Mouse (Mus musculus): Measurements from ENCODE around the gene Pax4. TPM values are rescaled to one million over a fixed set of nuclear protein-coding genes. Genes with fewer than 3 reads are reported as not detected.

The Pax4 gene
- polyA plus RNA-seq, 1 experiment = not detected

DNA sequence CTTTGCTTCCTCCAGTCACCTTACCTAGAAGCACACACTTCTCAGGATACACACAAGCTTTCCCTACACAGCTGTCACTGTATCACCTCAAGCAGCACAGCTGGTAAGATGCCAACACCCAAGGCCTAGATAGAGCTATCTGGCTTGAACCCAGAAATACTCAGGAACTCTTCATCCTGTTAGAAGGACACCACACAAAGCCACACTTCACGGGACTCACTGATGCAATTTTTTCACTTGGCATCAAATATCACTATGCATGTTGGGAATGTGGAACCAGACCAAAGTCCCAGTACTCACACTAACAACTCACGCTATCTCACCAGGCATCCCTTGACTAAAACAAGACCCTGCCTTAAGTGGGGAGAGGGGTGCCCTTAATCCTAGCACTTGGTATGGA is 29.5 kb downstream of the Pax4 start:
- H3K27me3 ChIP-seq (ENCODE audit: control insufficient read depth, insufficient read depth, low read length) = no peaks in the 10 kb centered on the region
- H3K4me1 ChIP-seq (ENCODE audit: control insufficient read depth, insufficient read depth, low read length) = peaks cover 20% of the 10 kb centered on the region
- peak overlapping the region; percentile 92 for H3K4me3 ChIP-seq (ENCODE audit: control insufficient read depth, low read depth, low read length)
- no peak for TF ChIP-seq CTCF (IDR thresholded peaks at IDR 0.05; ENCODE audit: control insufficient read depth, insufficient read depth, insufficient replicate concordance, low read depth, low read length)
- TF ChIP-seq POLR2A (IDR thresholded peaks at IDR 0.05; ENCODE audit: control insufficient read depth, low read depth, low read length) = no peak
- no peak overlapping the region; the same call in 1 of the 2 replicates for H3K27ac ChIP-seq (ENCODE audit: control insufficient read depth, insufficient read depth, low read depth, low read length)
- peaks cover 1% of the 10 kb centered on the region; the same call in 1 of the 2 replicates for H3K36me3 ChIP-seq (ENCODE audit: control insufficient read depth, insufficient read depth, low read length)

DNA sequence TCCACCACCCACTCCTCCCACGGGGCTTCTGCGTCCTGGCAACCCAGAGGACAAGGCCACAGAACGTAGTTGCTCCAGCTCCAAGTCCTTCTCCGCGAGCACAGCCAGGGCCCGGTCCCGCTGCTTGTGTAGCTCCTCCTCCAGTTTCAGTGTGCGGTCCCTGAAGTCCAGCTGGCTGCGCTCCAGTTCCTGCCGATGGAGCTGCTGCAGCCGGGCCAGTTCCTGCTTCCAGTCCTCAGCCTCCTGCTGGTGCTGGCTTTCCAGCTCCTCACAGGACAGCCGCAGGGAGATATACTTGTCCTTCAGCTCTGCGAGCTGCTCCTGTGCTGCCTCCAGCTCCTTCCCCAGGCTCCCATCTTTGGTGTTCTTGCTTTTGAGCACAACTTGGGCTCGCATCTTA is 30.7 kb downstream of the Pax4 start:
- TF ChIP-seq CTCF (IDR thresholded peaks at IDR 0.05; ENCODE audit: control insufficient read depth, insufficient read depth, insufficient replicate concordance, low read depth, low read length) (no peak), POLR2A (IDR thresholded peaks at IDR 0.05; ENCODE audit: control insufficient read depth, low read depth, low read length) (no peak)
- Histone ChIP-seq H3K4me3 (ENCODE audit: control insufficient read depth, low read depth, low read length) (peak overlapping the region; percentile 0), H3K36me3 (ENCODE audit: control insufficient read depth, insufficient read depth, low read length) (peaks cover 1% of the 10 kb centered on the region; the same call in 1 of the 2 replicates), H3K27me3 (ENCODE audit: control insufficient read depth, insufficient read depth, low read length) (no peaks in the 10 kb centered on the region), H3K27ac (ENCODE audit: control insufficient read depth, insufficient read depth, low read depth, low read length) (no peak overlapping the region), H3K4me1 (ENCODE audit: control insufficient read depth, insufficient read depth, low read length) (peaks cover 20% of the 10 kb centered on the region)

DNA sequence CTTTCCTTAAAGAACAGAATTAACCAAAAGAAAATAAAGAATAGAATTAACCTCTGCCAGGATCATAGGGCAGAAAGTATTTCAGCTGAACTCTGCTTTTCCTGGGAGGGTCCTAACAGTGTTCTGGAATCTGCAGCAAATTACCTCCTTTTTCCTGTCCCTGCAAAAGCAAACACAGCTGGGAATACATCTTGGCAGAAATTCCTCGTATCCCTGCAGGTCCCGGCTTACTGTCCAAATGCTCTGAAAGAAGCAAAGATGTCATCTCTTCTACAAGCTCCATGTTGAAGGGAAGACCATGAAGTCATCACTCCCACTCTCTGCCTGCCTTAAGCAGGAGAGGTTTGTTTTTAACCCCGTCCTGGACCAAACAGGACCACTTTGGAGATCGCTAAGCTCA is 32.2 kb downstream of the Pax4 start:
- Histone ChIP-seq H3K27me3 (ENCODE audit: control insufficient read depth, insufficient read depth, low read length) (no peaks in the 10 kb centered on the region), H3K36me3 (ENCODE audit: control insufficient read depth, insufficient read depth, low read length) (peaks cover 1% of the 10 kb centered on the region; the same call in 1 of the 2 replicates), H3K4me3 (ENCODE audit: control insufficient read depth, low read depth, low read length) (no peak overlapping the region), H3K4me1 (ENCODE audit: control insufficient read depth, insufficient read depth, low read length) (peaks cover 17% of the 10 kb centered on the region), H3K27ac (ENCODE audit: control insufficient read depth, insufficient read depth, low read depth, low read length) (no peak overlapping the region)
- TF ChIP-seq POLR2A (IDR thresholded peaks at IDR 0.05; ENCODE audit: control insufficient read depth, low read depth, low read length) (no peak), CTCF (IDR thresholded peaks at IDR 0.05; ENCODE audit: control insufficient read depth, insufficient read depth, insufficient replicate concordance, low read depth, low read length) (no peak)

DNA sequence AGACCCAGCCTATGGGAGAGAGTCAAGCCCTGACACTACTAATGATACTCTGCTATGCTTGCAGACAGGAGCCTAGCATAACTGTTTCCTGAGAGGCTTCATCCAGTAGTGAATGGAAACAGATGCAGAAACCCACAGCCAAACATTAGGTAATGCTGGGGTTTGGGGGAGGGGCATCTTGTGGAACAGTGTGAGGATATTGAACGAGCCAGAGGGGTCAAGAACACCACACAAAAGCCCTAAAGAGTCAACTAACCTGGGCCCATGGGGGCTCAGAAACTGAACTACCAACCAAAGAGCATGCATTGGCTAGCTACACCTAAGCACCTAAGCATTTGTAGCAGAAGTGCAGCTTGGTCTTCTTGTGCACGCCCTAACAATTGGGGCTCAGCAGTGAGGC is 37.9 kb downstream of the Pax4 start:
- Histone ChIP-seq H3K36me3 (ENCODE audit: control insufficient read depth, insufficient read depth, low read length) (peaks cover 1% of the 10 kb centered on the region; the same call in 1 of the 2 replicates), H3K27me3 (ENCODE audit: control insufficient read depth, insufficient read depth, low read length) (no peaks in the 10 kb centered on the region), H3K4me1 (ENCODE audit: control insufficient read depth, insufficient read depth, low read length) (no peaks in the 10 kb centered on the region), H3K27ac (ENCODE audit: control insufficient read depth, insufficient read depth, low read depth, low read length) (no peak overlapping the region), H3K4me3 (ENCODE audit: control insufficient read depth, low read depth, low read length) (no peak overlapping the region)
- TF ChIP-seq POLR2A (IDR thresholded peaks at IDR 0.05; ENCODE audit: control insufficient read depth, low read depth, low read length) (no peak), CTCF (IDR thresholded peaks at IDR 0.05; ENCODE audit: control insufficient read depth, insufficient read depth, insufficient replicate concordance, low read depth, low read length) (no peak)

DNA sequence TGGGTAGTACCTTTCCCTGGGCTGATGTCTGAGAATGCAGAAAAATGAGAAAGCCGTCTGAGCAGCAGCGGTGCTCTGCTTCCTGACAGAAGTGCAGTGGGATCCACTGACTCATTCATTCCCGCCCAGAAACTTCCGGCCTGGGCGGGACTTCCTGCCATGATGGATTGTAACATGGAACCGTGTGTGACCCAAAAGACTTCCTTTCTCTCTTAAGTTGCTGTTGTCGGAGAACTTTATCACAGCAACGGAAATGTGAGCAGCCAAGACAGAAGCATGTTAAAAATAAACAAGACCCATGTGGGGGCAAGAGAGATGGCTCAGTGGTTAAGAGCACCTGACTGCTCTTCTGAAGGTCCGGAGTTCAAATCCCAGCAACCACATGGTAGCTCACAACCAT is 39.1 kb downstream of the Pax4 start:
- Histone ChIP-seq H3K4me3 (ENCODE audit: control insufficient read depth, low read depth, low read length) (no peak overlapping the region), H3K4me1 (ENCODE audit: control insufficient read depth, insufficient read depth, low read length) (no peaks in the 10 kb centered on the region), H3K36me3 (ENCODE audit: control insufficient read depth, insufficient read depth, low read length) (no peaks in the 10 kb centered on the region), H3K27me3 (ENCODE audit: control insufficient read depth, insufficient read depth, low read length) (no peaks in the 10 kb centered on the region), H3K27ac (ENCODE audit: control insufficient read depth, insufficient read depth, low read depth, low read length) (no peak overlapping the region)
- TF ChIP-seq CTCF (IDR thresholded peaks at IDR 0.05; ENCODE audit: control insufficient read depth, insufficient read depth, insufficient replicate concordance, low read depth, low read length) (no peak), POLR2A (IDR thresholded peaks at IDR 0.05; ENCODE audit: control insufficient read depth, low read depth, low read length) (no peak)

DNA sequence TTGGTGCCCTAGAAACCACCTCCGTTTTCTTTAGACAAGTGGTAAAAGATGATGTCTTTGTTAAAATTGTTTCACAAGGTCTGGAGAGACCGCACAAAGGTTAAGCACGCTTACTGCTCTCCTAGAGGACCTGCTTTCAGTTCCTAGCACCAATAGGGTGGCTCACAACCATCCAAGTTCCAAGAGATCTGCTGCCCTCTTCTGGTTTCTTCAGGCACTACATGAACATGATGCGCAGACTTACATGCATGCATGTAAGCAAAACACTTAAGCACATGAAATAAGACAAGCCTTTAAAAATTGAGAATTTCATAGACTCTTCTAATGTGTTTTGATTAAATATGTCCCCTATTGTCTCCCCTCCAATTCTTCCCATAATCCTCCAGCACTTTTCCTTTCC is 49.4 kb downstream of the Pax4 start:
- TF ChIP-seq CTCF (IDR thresholded peaks at IDR 0.05; ENCODE audit: control insufficient read depth, insufficient read depth, insufficient replicate concordance, low read depth, low read length) (no peak; the same call in 1 of the 2 replicates), POLR2A (IDR thresholded peaks at IDR 0.05; ENCODE audit: control insufficient read depth, low read depth, low read length) (no peak)
- no peak overlapping the region for H3K27ac ChIP-seq (ENCODE audit: control insufficient read depth, insufficient read depth, low read depth, low read length)
- no peaks in the 10 kb centered on the region for H3K36me3 ChIP-seq (ENCODE audit: control insufficient read depth, insufficient read depth, low read length)
- no peak overlapping the region for H3K4me3 ChIP-seq (ENCODE audit: control insufficient read depth, low read depth, low read length)
- peaks cover 2% of the 10 kb centered on the region; the same call in 1 of the 2 replicates for H3K27me3 ChIP-seq (ENCODE audit: control insufficient read depth, insufficient read depth, low read length)
- H3K4me1 ChIP-seq (ENCODE audit: control insufficient read depth, insufficient read depth, low read length) = peaks cover 9% of the 10 kb centered on the region

DNA sequence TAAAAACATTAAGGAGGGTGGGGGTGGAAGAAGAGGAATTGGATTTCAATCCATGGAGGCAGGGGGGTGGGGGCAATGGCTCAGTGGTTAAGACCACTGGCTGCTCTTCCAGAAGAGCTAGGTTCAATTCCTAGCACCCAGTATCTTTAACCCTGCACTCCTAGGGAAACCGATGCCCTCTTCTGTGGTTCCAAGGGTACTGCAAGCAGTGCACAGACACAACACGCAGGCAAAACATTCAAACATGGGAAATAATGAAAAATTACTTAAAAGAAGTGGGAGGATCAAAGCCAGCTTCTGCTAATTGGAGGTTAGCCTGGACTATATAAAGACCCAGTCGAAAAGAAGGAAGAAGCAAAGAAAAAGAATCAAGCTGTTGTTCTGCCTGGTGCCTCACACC is 50.4 kb downstream of the Pax4 start:
- H3K27me3 ChIP-seq (ENCODE audit: control insufficient read depth, insufficient read depth, low read length) = peaks cover 2% of the 10 kb centered on the region; the same call in 1 of the 2 replicates
- no peaks in the 10 kb centered on the region for H3K36me3 ChIP-seq (ENCODE audit: control insufficient read depth, insufficient read depth, low read length)
- H3K4me3 ChIP-seq (ENCODE audit: control insufficient read depth, low read depth, low read length) = no peak overlapping the region
- H3K27ac ChIP-seq (ENCODE audit: control insufficient read depth, insufficient read depth, low read depth, low read length) = no peak overlapping the region
- TF ChIP-seq POLR2A (IDR thresholded peaks at IDR 0.05; ENCODE audit: control insufficient read depth, low read depth, low read length) (no peak), CTCF (IDR thresholded peaks at IDR 0.05; ENCODE audit: control insufficient read depth, insufficient read depth, insufficient replicate concordance, low read depth, low read length) (no peak)
- H3K4me1 ChIP-seq (ENCODE audit: control insufficient read depth, insufficient read depth, low read length) = peaks cover 9% of the 10 kb centered on the region

All from testis, adult 2 months (tissue).